Mouse (Mus musculus): ENCODE measurements at regions not wholly inside any gene's neighbourhood (a gene's known extent, or its start where the extent isn't known, plus 50 kb on each side); places are given as distances from the start of the nearest gene placed in this dataset.
A peak's percentile ranks its signal among the peaks of the same experiment; 100 is the strongest.

- Histone ChIP-seq H3K9ac (replicated peaks; ENCODE audit: low read length) (no peak overlapping the region), H3K27ac (replicated peaks; ENCODE audit: low read depth, low read length) (no peak overlapping the region), H3K4me2 (ENCODE audit: low read length) (no peak overlapping the region), H3K27me3 (ENCODE audit: control insufficient read depth, insufficient read depth, low read length) (no peaks in the 10 kb centered on the region), H3K4me1 (ENCODE audit: control insufficient read depth, insufficient read depth, low read length) (no peaks in the 10 kb centered on the region), H3K9me3 (ENCODE audit: control insufficient read depth, low read length) (no peaks in the 10 kb centered on the region), H3K4me3 (replicated peaks; ENCODE audit: low read depth, low read length) (no peak overlapping the region), H3K36me3 (ENCODE audit: control insufficient read depth, insufficient read depth, low read length) (no peaks in the 10 kb centered on the region)
- 94% methylated on average over 7 of the region's 7 CpGs for WGBS
- no peak for ATAC-seq (ENCODE audit: low FRiP score, low TSS enrichment)
- no peak for DNase-seq
Measured at GRCm38 (mm10) chr1:125242345-125242744, 193.2 kb downstream of the Actr3 start.

- Histone ChIP-seq H3K36me3 (ENCODE audit: control insufficient read depth, insufficient read depth, low read length) (no peaks in the 10 kb centered on the region), H3K4me1 (ENCODE audit: control insufficient read depth, insufficient read depth, low read length) (no peaks in the 10 kb centered on the region), H3K27me3 (ENCODE audit: control insufficient read depth, insufficient read depth, low read length) (no peaks in the 10 kb centered on the region), H3K9me3 (ENCODE audit: control insufficient read depth, low read length) (no peaks in the 10 kb centered on the region), H3K27ac (replicated peaks; ENCODE audit: low read depth, low read length) (no peak overlapping the region), H3K4me2 (ENCODE audit: low read length) (no peak overlapping the region), H3K9ac (replicated peaks; ENCODE audit: low read length) (no peak overlapping the region), H3K4me3 (replicated peaks; ENCODE audit: low read depth, low read length) (no peak overlapping the region)
- ATAC-seq (ENCODE audit: low FRiP score, low TSS enrichment) (no peak), DNase-seq (no peak)
- WGBS: 100% methylated on average over 1 of the region's 1 CpGs
Measured at GRCm38 (mm10) chr1:125241717-125242116, 193.8 kb downstream of the Actr3 start.

GRCm38 (mm10) chr1:125237595-125237988 is 197.9 kb downstream of the Actr3 start:
- Histone ChIP-seq H3K27me3 (ENCODE audit: control insufficient read depth, insufficient read depth, low read length) (no peaks in the 10 kb centered on the region), H3K4me2 (ENCODE audit: low read length) (no peak overlapping the region), H3K36me3 (ENCODE audit: control insufficient read depth, insufficient read depth, low read length) (no peaks in the 10 kb centered on the region), H3K4me1 (ENCODE audit: control insufficient read depth, insufficient read depth, low read length) (no peaks in the 10 kb centered on the region), H3K4me3 (replicated peaks; ENCODE audit: low read depth, low read length) (no peak overlapping the region), H3K9ac (replicated peaks; ENCODE audit: low read length) (no peak overlapping the region), H3K9me3 (ENCODE audit: control insufficient read depth, low read length) (no peaks in the 10 kb centered on the region), H3K27ac (replicated peaks; ENCODE audit: low read depth, low read length) (no peak overlapping the region)
- DNase-seq (no peak), ATAC-seq (ENCODE audit: low FRiP score, low TSS enrichment) (no peak)
- WGBS: 99% methylated on average over 3 of the region's 3 CpGs

- Histone ChIP-seq H3K9me3 (ENCODE audit: control insufficient read depth, low read length) (no peaks in the 10 kb centered on the region; the same call in 1 of the 2 replicates), H3K27me3 (ENCODE audit: control insufficient read depth, insufficient read depth, low read length) (no peaks in the 10 kb centered on the region), H3K9ac (replicated peaks; ENCODE audit: low read length) (no peak overlapping the region), H3K36me3 (ENCODE audit: control insufficient read depth, insufficient read depth, low read length) (no peaks in the 10 kb centered on the region), H3K4me3 (replicated peaks; ENCODE audit: low read depth, low read length) (no peak overlapping the region), H3K4me1 (ENCODE audit: control insufficient read depth, insufficient read depth, low read length) (no peaks in the 10 kb centered on the region), H3K4me2 (ENCODE audit: low read length) (no peak overlapping the region), H3K27ac (replicated peaks; ENCODE audit: low read depth, low read length) (no peak overlapping the region)
- WGBS: 89% methylated on average over 10 of the region's 10 CpGs
- ATAC-seq (ENCODE audit: low FRiP score, low TSS enrichment): no peak
- peak; percentile 3 for DNase-seq
Measured at GRCm38 (mm10) chr1:125236948-125237594, 198.5 kb downstream of the Actr3 start.

- Histone ChIP-seq H3K4me1 (ENCODE audit: control insufficient read depth, insufficient read depth, low read length) (no peaks in the 10 kb centered on the region), H3K27me3 (ENCODE audit: control insufficient read depth, insufficient read depth, low read length) (no peaks in the 10 kb centered on the region), H3K9ac (replicated peaks; ENCODE audit: low read length) (no peak overlapping the region), H3K9me3 (ENCODE audit: control insufficient read depth, low read length) (no peaks in the 10 kb centered on the region; the same call in 1 of the 2 replicates), H3K27ac (replicated peaks; ENCODE audit: low read depth, low read length) (no peak overlapping the region), H3K4me2 (ENCODE audit: low read length) (no peak overlapping the region), H3K36me3 (ENCODE audit: control insufficient read depth, insufficient read depth, low read length) (no peaks in the 10 kb centered on the region), H3K4me3 (replicated peaks; ENCODE audit: low read depth, low read length) (no peak overlapping the region)
- DNase-seq: no peak
- no peak for ATAC-seq (ENCODE audit: low FRiP score, low TSS enrichment)
- WGBS: 84% methylated on average over 2 of the region's 2 CpGs
Measured at GRCm38 (mm10) chr1:125234747-125235146, 200.8 kb downstream of the Actr3 start.

GRCm38 (mm10) chr1:125223370-125223769 is 212.2 kb downstream of the Actr3 start:
- 92% methylated on average over 10 of the region's 10 CpGs for WGBS
- DNase-seq: no peak

GRCm38 (mm10) chr1:125216192-125216591 is 219.3 kb downstream of the Actr3 start:
- WGBS: 59% methylated on average over 6 of the region's 6 CpGs
- Histone ChIP-seq H3K4me3 (replicated peaks; ENCODE audit: low read depth, low read length) (no peak overlapping the region), H3K27me3 (ENCODE audit: control insufficient read depth, insufficient read depth, low read length) (no peaks in the 10 kb centered on the region), H3K4me2 (ENCODE audit: low read length) (no peak overlapping the region), H3K36me3 (ENCODE audit: control insufficient read depth, insufficient read depth, low read length) (no peaks in the 10 kb centered on the region), H3K4me1 (ENCODE audit: control insufficient read depth, insufficient read depth, low read length) (no peaks in the 10 kb centered on the region), H3K9ac (replicated peaks; ENCODE audit: low read length) (no peak overlapping the region), H3K27ac (replicated peaks; ENCODE audit: low read depth, low read length) (no peak overlapping the region), H3K9me3 (ENCODE audit: control insufficient read depth, low read length) (no peaks in the 10 kb centered on the region)
- ATAC-seq (ENCODE audit: low FRiP score, low TSS enrichment): peak; percentile 24; the same call in 1 of the 2 replicates
- DNase-seq: peak; percentile 18

More at GRCm38 (mm10) chr1:125223370-125223769, 212.2 kb downstream of the Actr3 start:
- Histone ChIP-seq H3K27me3 (ENCODE audit: control insufficient read depth, insufficient read depth, low read length) (no peaks in the 10 kb centered on the region), H3K4me2 (ENCODE audit: low read length) (no peak overlapping the region), H3K9me3 (ENCODE audit: control insufficient read depth, low read length) (no peaks in the 10 kb centered on the region), H3K9ac (replicated peaks; ENCODE audit: low read length) (no peak overlapping the region), H3K4me3 (replicated peaks; ENCODE audit: low read depth, low read length) (no peak overlapping the region), H3K4me1 (ENCODE audit: control insufficient read depth, insufficient read depth, low read length) (no peaks in the 10 kb centered on the region), H3K27ac (replicated peaks; ENCODE audit: low read depth, low read length) (no peak overlapping the region), H3K36me3 (ENCODE audit: control insufficient read depth, insufficient read depth, low read length) (no peaks in the 10 kb centered on the region)
- ATAC-seq (ENCODE audit: low FRiP score, low TSS enrichment): no peak

GRCm38 (mm10) chr1:125187091-125187490 is 248.4 kb downstream of the Actr3 start:
- Histone ChIP-seq H3K4me2 (ENCODE audit: low read length) (no peak overlapping the region), H3K4me3 (replicated peaks; ENCODE audit: low read depth, low read length) (no peak overlapping the region), H3K4me1 (ENCODE audit: control insufficient read depth, insufficient read depth, low read length) (no peaks in the 10 kb centered on the region), H3K27me3 (ENCODE audit: control insufficient read depth, insufficient read depth, low read length) (no peaks in the 10 kb centered on the region), H3K36me3 (ENCODE audit: control insufficient read depth, insufficient read depth, low read length) (no peaks in the 10 kb centered on the region), H3K27ac (replicated peaks; ENCODE audit: low read depth, low read length) (no peak overlapping the region), H3K9me3 (ENCODE audit: control insufficient read depth, low read length) (no peaks in the 10 kb centered on the region), H3K9ac (replicated peaks; ENCODE audit: low read length) (no peak overlapping the region)
- ATAC-seq (ENCODE audit: low FRiP score, low TSS enrichment) (no peak), DNase-seq (no peak)
- 87% methylated on average over 1 of the region's 1 CpGs for WGBS

GRCm38 (mm10) chr1:125176124-125176937 is 259.2 kb downstream of the Actr3 start:
- no peaks in the 10 kb centered on the region for H3K27me3 ChIP-seq (ENCODE audit: control insufficient read depth, insufficient read depth, low read length)

More at GRCm38 (mm10) chr1:125176124-125176937, 259.2 kb downstream of the Actr3 start:
- no peaks in the 10 kb centered on the region for H3K36me3 ChIP-seq (ENCODE audit: control insufficient read depth, insufficient read depth, low read length)
- H3K9me3 ChIP-seq (ENCODE audit: control insufficient read depth, low read length): no peaks in the 10 kb centered on the region
- no peak for DNase-seq
- H3K27ac ChIP-seq (replicated peaks; ENCODE audit: low read depth, low read length): no peak overlapping the region
- H3K4me1 ChIP-seq (ENCODE audit: control insufficient read depth, insufficient read depth, low read length): no peaks in the 10 kb centered on the region
- no peak overlapping the region for H3K9ac ChIP-seq (replicated peaks; ENCODE audit: low read length)
- H3K4me2 ChIP-seq (ENCODE audit: low read length): no peak overlapping the region
- ATAC-seq (ENCODE audit: low FRiP score, low TSS enrichment): no peak
- WGBS: 93% methylated on average over 15 of the region's 15 CpGs
- H3K4me3 ChIP-seq (replicated peaks; ENCODE audit: low read depth, low read length): no peak overlapping the region

Data from midbrain, embryonic 14.5 days (tissue).